Comparison of ENCODE assay signal across 28 mouse cellular contexts in genomic region chr3:131662589-131663148, GRCm38 (mm10).
A peak's percentile ranks its signal among the peaks of the same experiment; 100 is the strongest.
DNase-seq lines count a peak whose midpoint lies in the region; ATAC-seq and TF ChIP-seq lines count a peak whose summit lies in the region.
"Had no signal": no experiment of that assay in that cellular context is flagged by ENCODE, and none has a peak within 500 bp of the region (broad histone marks: within the 10 kb centered on the region; RNA-seq: fewer than 3 reads in every experiment).

No protein-coding gene starts in this region.

- H3K9ac ChIP-seq in intestine, embryonic 14.5 days (ENCODE audit: low read length) = no peak overlapping the region
- no peak overlapping the region for H3K9ac ChIP-seq in intestine, postnatal 0 days (ENCODE audit: low read depth, low read length)
- H3K9ac ChIP-seq in limb, embryonic 13.5 days = no peak overlapping the region
- H3K9ac ChIP-seq: forebrain, embryonic 12.5 days; liver, embryonic 15.5 days; neural tube, embryonic 13.5 days; stomach, embryonic 15.5 days had no signal

- no peaks in the 10 kb centered on the region for H3K4me1 ChIP-seq in intestine, embryonic 14.5 days (replicated peaks; ENCODE audit: control insufficient read depth, insufficient read depth, low read length)
- H3K4me1 ChIP-seq in intestine, postnatal 0 days (replicated peaks; ENCODE audit: control insufficient read depth, insufficient read depth, low read length) = no peaks in the 10 kb centered on the region
- H3K4me1 ChIP-seq in embryonic facial prominence, embryonic 10.5 days = peaks cover 16% of the 10 kb centered on the region
- H3K4me1 ChIP-seq in limb, embryonic 13.5 days = peaks cover 28% of the 10 kb centered on the region
- no peaks in the 10 kb centered on the region for H3K4me1 ChIP-seq in kidney, adult 2 months (ENCODE audit: control insufficient read depth, insufficient read depth, low read length)
- H3K4me1 ChIP-seq: forebrain, embryonic 12.5 days; liver, embryonic 15.5 days; midbrain, embryonic 10.5 days; neural tube, embryonic 13.5 days; stomach, embryonic 15.5 days had no signal

- no peaks in the 10 kb centered on the region for H3K36me3 ChIP-seq in intestine, embryonic 14.5 days (ENCODE audit: control insufficient read depth, insufficient read depth, low read length)
- no peaks in the 10 kb centered on the region for H3K36me3 ChIP-seq in intestine, postnatal 0 days (ENCODE audit: control insufficient read depth, insufficient read depth)
- H3K36me3 ChIP-seq in embryonic facial prominence, embryonic 10.5 days (replicated peaks) = no peaks in the 10 kb centered on the region
- H3K36me3 ChIP-seq in limb, embryonic 13.5 days = no peaks in the 10 kb centered on the region
- no peaks in the 10 kb centered on the region for H3K36me3 ChIP-seq in kidney, adult 2 months (ENCODE audit: control insufficient read depth, insufficient read depth, low read length)
- H3K36me3 ChIP-seq: forebrain, embryonic 12.5 days; liver, embryonic 15.5 days; midbrain, embryonic 10.5 days; neural tube, embryonic 13.5 days; stomach, embryonic 15.5 days had no signal

- H3K27ac ChIP-seq in intestine, embryonic 14.5 days (ENCODE audit: low read depth) = no peak overlapping the region
- H3K27ac ChIP-seq in intestine, postnatal 0 days (ENCODE audit: low read depth, low read length) = no peak overlapping the region
- H3K27ac ChIP-seq in embryonic facial prominence, embryonic 10.5 days (replicated peaks) = peak overlapping the region; percentile 60
- H3K27ac ChIP-seq in limb, embryonic 13.5 days = 0 out of 2 replicates have a peak overlapping the region, but pooled peaks have one; percentile 39
- H3K27ac ChIP-seq in kidney, adult 2 months (ENCODE audit: insufficient read depth, low read depth, low read length) = no peak overlapping the region
- H3K27ac ChIP-seq: forebrain, embryonic 12.5 days; kidney, postnatal 0 days; liver, embryonic 15.5 days; macrophage; midbrain, embryonic 10.5 days; neural tube, embryonic 13.5 days; stomach, embryonic 15.5 days had no signal

- TF ChIP-seq POLR2A in kidney, adult 2 months (IDR thresholded peaks at IDR 0.05; ENCODE audit: low read depth, low read length) = no peak

- TF ChIP-seq CTCF in intestine, postnatal 0 days (IDR thresholded peaks at IDR 0.05; ENCODE audit: low read depth) = no peak
- no peak for TF ChIP-seq CTCF in kidney, adult 2 months (conservative IDR thresholded peaks at IDR 0.05; ENCODE audit: insufficient read depth, insufficient read length, low read depth, low read length)

- no peaks in the 10 kb centered on the region for H3K9me3 ChIP-seq in intestine, embryonic 14.5 days (ENCODE audit: control insufficient read depth, low read length)
- no peaks in the 10 kb centered on the region for H3K9me3 ChIP-seq in intestine, postnatal 0 days (ENCODE audit: control insufficient read depth)
- H3K9me3 ChIP-seq in embryonic facial prominence, embryonic 10.5 days = no peaks in the 10 kb centered on the region
- H3K9me3 ChIP-seq in limb, embryonic 13.5 days = no peaks in the 10 kb centered on the region
- H3K9me3 ChIP-seq: forebrain, embryonic 12.5 days; liver, embryonic 15.5 days; midbrain, embryonic 10.5 days; neural tube, embryonic 13.5 days; stomach, embryonic 15.5 days had no signal

- 75% methylated on average over 5 of the region's 5 CpGs for WGBS in intestine, embryonic 14.5 days
- 70% methylated on average over 5 of the region's 5 CpGs for WGBS in intestine, postnatal 0 days
- 60% methylated on average over 5 of the region's 5 CpGs for WGBS in embryonic facial prominence, embryonic 10.5 days
- 72% methylated on average over 5 of the region's 5 CpGs for WGBS in limb, embryonic 13.5 days
- WGBS in kidney, adult 2 months = 86% methylated on average over 5 of the region's 5 CpGs

- H3K4me2 ChIP-seq in intestine, embryonic 14.5 days (ENCODE audit: low read length) = no peak overlapping the region
- H3K4me2 ChIP-seq in intestine, postnatal 0 days (replicated peaks; ENCODE audit: low read depth) = no peak overlapping the region
- no peak overlapping the region for H3K4me2 ChIP-seq in limb, embryonic 13.5 days (replicated peaks)
- H3K4me2 ChIP-seq: forebrain, embryonic 12.5 days; heart, embryonic 11.5 days; liver, embryonic 15.5 days; neural tube, embryonic 13.5 days; stomach, embryonic 15.5 days had no signal

- ATAC-seq in intestine, embryonic 14.5 days (replicated peaks; ENCODE audit: low FRiP score, low TSS enrichment, low read depth) = 0 out of 2 replicates have a peak, but pooled peaks have one; percentile 32
- no peak for ATAC-seq in intestine, postnatal 0 days
- no peak for ATAC-seq in limb, embryonic 13.5 days (ENCODE audit: low FRiP score, low read depth)
- ATAC-seq: activated CD4-positive, CD25-positive, alpha-beta regulatory T cell, adult 4 months; midbrain, embryonic 16.5 days had no signal

- H3K27me3 ChIP-seq in intestine, embryonic 14.5 days (replicated peaks; ENCODE audit: control insufficient read depth, insufficient read depth, low read length) = no peaks in the 10 kb centered on the region
- H3K27me3 ChIP-seq in intestine, postnatal 0 days (replicated peaks; ENCODE audit: control insufficient read depth, insufficient read depth, low read length) = no peaks in the 10 kb centered on the region
- H3K27me3 ChIP-seq in embryonic facial prominence, embryonic 10.5 days (replicated peaks; ENCODE audit: low read depth, poor library complexity, severe bottlenecking) = no peaks in the 10 kb centered on the region
- H3K27me3 ChIP-seq in limb, embryonic 13.5 days = no peaks in the 10 kb centered on the region
- no peaks in the 10 kb centered on the region for H3K27me3 ChIP-seq in kidney, adult 2 months (replicated peaks; ENCODE audit: control insufficient read depth, insufficient read depth, low read length)
- H3K27me3 ChIP-seq: forebrain, embryonic 12.5 days; liver, embryonic 15.5 days; neural tube, embryonic 13.5 days; stomach, embryonic 15.5 days had no signal

- H3K4me3 ChIP-seq in intestine, embryonic 14.5 days (ENCODE audit: low read depth, low read length) = no peak overlapping the region
- no peak overlapping the region for H3K4me3 ChIP-seq in intestine, postnatal 0 days (ENCODE audit: low read depth, low read length)
- H3K4me3 ChIP-seq in embryonic facial prominence, embryonic 10.5 days = no peak overlapping the region
- H3K4me3 ChIP-seq in limb, embryonic 13.5 days = no peak overlapping the region
- H3K4me3 ChIP-seq in kidney, adult 2 months (ENCODE audit: insufficient read depth, low read depth, low read length) = no peak overlapping the region
- H3K4me3 ChIP-seq: erythroblast, embryonic 14.5 days; forebrain, embryonic 12.5 days; liver, embryonic 15.5 days; midbrain, embryonic 10.5 days; myocyte; neural tube, embryonic 13.5 days; stomach, embryonic 15.5 days had no signal

- no peak for DNase-seq in intestine, embryonic 14.5 days (ENCODE audit: low spot score)
- DNase-seq in brain, adult 2 months (ENCODE audit: low read depth, low spot score) = peak; percentile 85
- no peak for DNase-seq in embryonic facial prominence, embryonic 10.5 days (ENCODE audit: low spot score)
- no peak for DNase-seq in kidney, adult 2 months
- no peak for DNase-seq in embryo, embryonic 10.5 days (ENCODE audit: low spot score)
- DNase-seq: adrenal gland, adult 8-10 months; B cell, adult 2 months; cerebellum, adult 2 months; cerebellum, postnatal 25 days; gastrocnemius, postnatal 10 days; heart, postnatal 10 days; kidney, adult 18-20 months; liver; right cerebral cortex, postnatal 4 days had no signal

Comparison
In these comparisons a context has a peak if more than half of its experiments do, and no peak if none do; other contexts are left out.
1. H3K27ac ChIP-seq: peak in embryonic facial prominence, embryonic 10.5 days (single experiment) and limb, embryonic 13.5 days (single experiment); none in intestine, embryonic 14.5 days (single experiment), intestine, postnatal 0 days (single experiment) and kidney, adult 2 months (single experiment).